Mouse (Mus musculus): Measurements from ENCODE around the gene Olfr1228. TPM values are rescaled to one million over a fixed set of nuclear protein-coding genes. Genes with fewer than 3 reads are reported as not detected.

The Olfr1228 gene
- total RNA-seq (2021), result not detected
- long read RNA-seq, experiment 1, result 0 reads
- long read RNA-seq, experiment 2, result 0 reads

DNA sequence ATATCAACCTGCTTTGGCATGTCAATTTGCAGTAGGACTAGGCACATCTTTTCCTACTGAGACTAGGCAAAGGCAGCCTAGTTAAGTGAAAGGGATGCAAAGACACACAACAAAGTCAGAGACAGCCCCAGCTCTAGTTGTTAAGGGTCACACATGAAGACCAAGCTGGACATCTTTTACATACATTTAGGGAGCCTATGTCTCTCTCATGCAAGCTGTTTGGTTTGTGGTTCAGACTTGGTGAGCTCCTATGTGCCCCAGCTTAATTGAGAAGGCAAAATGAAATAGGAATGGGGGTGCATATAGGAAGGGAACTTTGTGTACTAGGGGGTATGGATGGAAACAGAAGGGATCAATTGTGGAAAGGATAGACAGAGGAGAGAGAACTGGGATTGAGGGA, at the start of gene Olfr1228:
Olfr1228 (minus strand) TSS at position 101 of the 400 bp plus-strand sequence.
- DNase-seq (ENCODE audit: low spot score in 2 of 2), result no peak

DNA sequence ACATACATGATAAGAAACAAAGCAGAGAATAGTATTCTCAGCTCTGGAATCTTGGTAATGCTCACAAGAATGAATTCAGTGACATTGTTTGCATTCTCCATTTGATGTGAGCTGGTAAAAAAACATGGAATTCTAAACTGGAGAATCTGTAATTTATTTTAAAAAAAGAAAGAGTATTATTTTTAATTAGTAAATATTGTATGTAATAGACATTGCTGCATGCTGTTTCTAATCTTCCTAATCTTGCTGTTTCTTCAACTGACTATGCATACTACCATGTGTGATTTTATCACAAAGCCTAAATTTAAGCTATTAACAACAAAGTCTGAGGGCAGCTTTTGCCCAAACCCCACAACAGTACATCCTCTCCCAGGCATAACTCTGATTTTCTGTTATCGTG, 43.3 kb upstream of the Olfr1228 start, which contains the start of gene Olfr1230:
Olfr1230 (minus strand) TSS at position 101 of the 400 bp plus-strand sequence.
- no peak for DNase-seq (ENCODE audit: low spot score in 2 of 2)

DNA sequence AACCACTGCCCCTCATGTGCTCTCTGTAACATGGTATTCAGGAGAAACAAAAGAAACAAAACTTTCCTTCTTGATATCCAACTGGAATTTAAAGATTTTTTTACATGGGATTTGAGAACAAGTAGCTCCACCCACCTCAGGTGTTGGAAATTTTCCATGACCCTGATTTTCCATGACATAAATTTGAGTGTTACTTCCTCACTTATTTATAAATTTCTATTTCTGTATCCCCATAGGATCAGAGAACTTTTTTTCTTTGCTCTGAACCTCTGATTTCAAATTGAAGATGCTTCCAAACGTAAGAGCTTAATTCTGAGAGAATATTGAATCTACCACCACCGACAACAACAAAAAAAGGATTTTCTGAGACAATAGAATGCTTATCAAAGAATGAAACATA, 34.1 kb upstream of the Olfr1228 start, which contains the start of gene Olfr1229:
Olfr1229 (minus strand) TSS at position 101 of the 400 bp plus-strand sequence.
- DNase-seq (ENCODE audit: low spot score in 2 of 2), result no peak

DNA sequence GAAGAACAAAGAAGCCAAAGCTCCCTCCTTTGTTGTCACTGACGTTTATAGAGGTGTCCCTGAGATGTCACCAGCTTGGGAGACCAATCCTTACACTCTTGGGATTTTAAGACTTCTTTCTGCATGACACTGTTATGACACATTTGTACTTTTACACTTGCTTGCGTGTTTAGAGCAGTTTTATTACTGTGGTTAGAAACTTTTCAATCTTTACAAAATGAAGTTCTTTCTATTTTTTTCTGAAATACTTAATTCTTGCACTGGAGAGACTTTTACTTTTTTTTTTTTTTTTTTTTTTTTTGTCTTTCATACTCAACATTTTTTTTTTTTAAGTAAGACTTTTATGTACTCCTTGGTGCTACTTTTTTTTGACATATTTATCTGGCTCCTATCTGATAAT, 53.9 kb downstream of the Olfr1228 start, which contains the start of gene Olfr1226:
Olfr1226 (minus strand) TSS at position 101 of the 400 bp plus-strand sequence.
- DNase-seq (ENCODE audit: low spot score in 2 of 2), result no peak

Other genes starting within 250 kb of the Olfr1228 start
- not detected for gene Olfr1215, start 247.1 kb downstream of the Olfr1228 start, total RNA-seq (2021)
- gene Olfr1216, start 235.7 kb downstream of the Olfr1228 start, total RNA-seq (2021), result not detected
- not detected for gene Olfr1217, start 222.0 kb downstream of the Olfr1228 start, total RNA-seq (2021)
- not detected for gene Olfr1218, start 192.9 kb downstream of the Olfr1228 start, total RNA-seq (2021)
- not detected for gene Olfr1219, start 170.5 kb downstream of the Olfr1228 start, total RNA-seq (2021)
- not detected for gene Olfr1220, start 147.2 kb downstream of the Olfr1228 start, total RNA-seq (2021)
- gene Olfr1221, start 136.8 kb downstream of the Olfr1228 start, total RNA-seq (2021), result not detected
- not detected for gene Olfr1222, start 121.0 kb downstream of the Olfr1228 start, total RNA-seq (2021)
- not detected for gene Olfr1223, start 102.5 kb downstream of the Olfr1228 start, total RNA-seq (2021)
- not detected for gene Olfr1224-ps1, start 90.0 kb downstream of the Olfr1228 start, total RNA-seq (2021)
- not detected for gene Olfr1225, start 79.4 kb downstream of the Olfr1228 start, total RNA-seq (2021)
- not detected for gene Olfr1226, start 54.0 kb downstream of the Olfr1228 start, total RNA-seq (2021)
- gene Olfr1229, start 34.0 kb upstream of the Olfr1228 start, total RNA-seq (2021), result not detected
- gene Olfr1230, start 43.2 kb upstream of the Olfr1228 start, total RNA-seq (2021), result not detected
- gene Olfr1231, start 53.0 kb upstream of the Olfr1228 start, total RNA-seq (2021), result not detected
- not detected for gene Olfr1232, start 75.6 kb upstream of the Olfr1228 start, total RNA-seq (2021)
- gene Olfr1233, start 88.3 kb upstream of the Olfr1228 start, total RNA-seq (2021), result not detected
- gene Olfr1234, start 110.8 kb upstream of the Olfr1228 start, total RNA-seq (2021), result not detected
- not detected for gene Olfr1238, start 155.6 kb upstream of the Olfr1228 start, total RNA-seq (2021)
- not detected for gene Olfr1239, start 166.3 kb upstream of the Olfr1228 start, total RNA-seq (2021)
- gene Olfr1240, start 188.9 kb upstream of the Olfr1228 start, total RNA-seq (2021), result not detected
- not detected for gene Olfr1241, start 233.1 kb upstream of the Olfr1228 start, total RNA-seq (2021)
- not detected for gene Olfr1242, start 244.3 kb upstream of the Olfr1228 start, total RNA-seq (2021)

Measured in adrenal gland, adult 18-20 months (tissue).